Mouse (Mus musculus) cerebellum, adult 2 months (tissue): ENCODE data around the gene Bach2.

Experiments used
- CTCF ChIP-seq: fragments of 200-500 bp; IDR thresholded peaks from 2 replicates; pipeline ENCODE4 v1.5.1; 2011; ENCODE audit warnings: low read depth, mild to moderate bottlenecking, control low read depth, low read length, moderate library complexity, borderline replicate concordance; ENCODE audit not compliant: insufficient read depth
- POLR2A ChIP-seq: fragments of 200-500 bp; IDR thresholded peaks from 2 replicates; pipeline ENCODE4 v1.6.1; 2011; ENCODE audit warnings: low read length, control low read depth, borderline replicate concordance; ENCODE audit not compliant: insufficient read depth

- no peak for TF ChIP-seq CTCF
- no peak for TF ChIP-seq POLR2A
Measured at GRCm38 (mm10) chr4:32220129-32220491, 18.5 kb upstream of the Bach2 start.
